Mouse (Mus musculus) CH12.LX (cell line): ENCODE data around the gene Trpv4. TPM values are rescaled to one million over a fixed set of nuclear protein-coding genes. Genes with fewer than 3 reads are reported as not detected.

ENCODE experiments used
- DNase-seq: peaks from one replicate; pipeline ENCODE4 v3.0.0-alpha.2; 2013; ENCODE audit errors: extremely low read depth
- H3K27ac ChIP-seq: 2 replicates; pipeline ENCODE4 v1.5.1; 2012; ENCODE audit warnings: low read depth, mild to moderate bottlenecking, control low read depth, moderate library complexity; ENCODE audit not compliant: insufficient read depth
- H3K27me3 ChIP-seq: replicated peaks from 2 replicates; pipeline ENCODE3; 2012; ENCODE audit warnings: inconsistent platforms
- H3K36me3 ChIP-seq, 2 experiments: replicated peaks in 1 of 2; 2 replicates each; pipeline versions ENCODE3 to v1.6.1; 2012; ENCODE audit warnings: inconsistent platforms in 1 of 2, low read length in 1 of 2, mild to moderate bottlenecking in 1 of 2, mixed read lengths in 1 of 2, moderate library complexity in 1 of 2; ENCODE audit not compliant: control insufficient read depth in 1 of 2, insufficient read depth in 1 of 2
- H3K4me1 ChIP-seq, 2 experiments: 2 replicates each; pipeline ENCODE4 v1.6.1; 2012; ENCODE audit warnings: inconsistent platforms in 1 of 2, moderate library complexity in 1 of 2; ENCODE audit not compliant: insufficient read depth in 2 of 2, control insufficient read depth in 1 of 2
- H3K4me2 ChIP-seq: 2 replicates; pipeline ENCODE4 v1.6.1; 2012; ENCODE audit warnings: low read depth, mild to moderate bottlenecking, control low read depth; ENCODE audit not compliant: poor library complexity, insufficient read depth, severe bottlenecking
- H3K4me3 ChIP-seq, 3 experiments: fragments of 150-350 bp in 1 of 3; sonication (generic) in 1 of 3; replicated peaks in 1 of 3; 2 replicates each; pipeline versions ENCODE3 to v1.5.1; 2011 to 2012; ENCODE audit warnings: low read depth in 2 of 3, low read length in 2 of 3, mild to moderate bottlenecking in 2 of 3, moderate library complexity in 2 of 3, control low read depth in 1 of 3, improper control_type of control experiment in 1 of 3, inconsistent platforms in 1 of 3, mixed read lengths in 1 of 3; ENCODE audit not compliant: poor library complexity in 1 of 3
- H3K79me2 ChIP-seq: replicated peaks from 2 replicates; pipeline ENCODE4 v1.6.1; 2012; ENCODE audit warnings: mild to moderate bottlenecking, moderate library complexity; ENCODE audit not compliant: control insufficient read depth, poor library complexity, insufficient read depth, severe bottlenecking; ENCODE audit errors: extremely low read depth
- H3K9ac ChIP-seq: 2 replicates; pipeline ENCODE4 v1.6.1; 2012; ENCODE audit warnings: low read depth, mild to moderate bottlenecking, control low read depth, moderate library complexity; ENCODE audit not compliant: insufficient read depth
- H3K9me3 ChIP-seq: replicated peaks from 2 replicates; pipeline ENCODE3; 2012; ENCODE audit warnings: low read length, inconsistent platforms, mixed read lengths
- BHLHE40 ChIP-seq: IDR thresholded peaks from 2 replicates; pipeline ENCODE4 v1.6.1; 2011; ENCODE audit warnings: mild to moderate bottlenecking, low read depth, low read length, improper control_type of control experiment
- CHD2 ChIP-seq: IDR thresholded peaks from 2 replicates; pipeline ENCODE4 v1.6.1; 2011; ENCODE audit warnings: low read length, improper control_type of control experiment
- CTCF ChIP-seq, 2 experiments: IDR thresholded peaks in 1 of 2; conservative IDR thresholded peaks in 1 of 2; 2 replicates each; pipeline ENCODE4 v1.5.1; 2011 to 2012; ENCODE audit warnings: low read depth in 2 of 2, low read length in 2 of 2, improper control_type of control experiment in 1 of 2, inconsistent platforms in 1 of 2, mild to moderate bottlenecking in 1 of 2, moderate library complexity in 1 of 2
- ELF1 ChIP-seq: IDR thresholded peaks from 2 replicates; pipeline ENCODE4 v1.6.1; 2014; ENCODE audit warnings: low read depth, mild to moderate bottlenecking, inconsistent platforms, low read length, improper control_type of control experiment
- ETS1 ChIP-seq: conservative IDR thresholded peaks from 2 replicates; pipeline ENCODE4 v1.6.1; 2012; ENCODE audit warnings: low read depth, mild to moderate bottlenecking, inconsistent platforms, low read length, improper control_type of control experiment, moderate library complexity
- GABPA ChIP-seq: IDR thresholded peaks from 2 replicates; pipeline ENCODE4 v1.6.1; 2012; ENCODE audit warnings: low read depth, low read length, improper control_type of control experiment, inconsistent platforms; ENCODE audit not compliant: insufficient replicate concordance
- KAT2A ChIP-seq: IDR thresholded peaks from 2 replicates; pipeline ENCODE4 v1.6.1; 2012; ENCODE audit warnings: low read length, improper control_type of control experiment, inconsistent platforms; ENCODE audit not compliant: insufficient replicate concordance
- MXI1 ChIP-seq: IDR thresholded peaks from 2 replicates; pipeline ENCODE4 v1.6.1; 2011; ENCODE audit warnings: mild to moderate bottlenecking, low read depth, low read length, improper control_type of control experiment
- NRF1 ChIP-seq: IDR thresholded peaks from 2 replicates; pipeline ENCODE4 v1.6.1; 2014; ENCODE audit warnings: low read depth, mild to moderate bottlenecking, inconsistent platforms, low read length, improper control_type of control experiment, moderate library complexity
- PAX5 ChIP-seq: IDR thresholded peaks from 2 replicates; pipeline ENCODE4 v1.6.1; 2012; ENCODE audit warnings: low read length, inconsistent platforms, mixed read lengths
- POLR2A ChIP-seq: IDR thresholded peaks from 2 replicates; pipeline ENCODE4 v1.6.1; 2011; ENCODE audit warnings: low read depth, mild to moderate bottlenecking, improper control_type of control experiment, low read length
- RAD21 ChIP-seq: IDR thresholded peaks from 2 replicates; pipeline ENCODE4 v1.6.1; 2011; ENCODE audit warnings: low read depth, mild to moderate bottlenecking, low read length, improper control_type of control experiment, moderate library complexity
- RCOR1 ChIP-seq: conservative IDR thresholded peaks from 2 replicates; pipeline ENCODE4 v1.6.1; 2012; ENCODE audit warnings: low read depth, mild to moderate bottlenecking, inconsistent platforms, low read length, improper control_type of control experiment
- SMC3 ChIP-seq: IDR thresholded peaks from 2 replicates; pipeline ENCODE4 v1.6.1; 2011; ENCODE audit warnings: low read depth, low read length, improper control_type of control experiment
- TBP ChIP-seq: conservative IDR thresholded peaks from 2 replicates; pipeline ENCODE4 v1.6.1; 2011; ENCODE audit warnings: low read depth, low read length, improper control_type of control experiment
- USF1 ChIP-seq: IDR thresholded peaks from 2 replicates; pipeline ENCODE4 v1.6.1; 2014; ENCODE audit warnings: low read depth, mild to moderate bottlenecking, inconsistent platforms, low read length, improper control_type of control experiment
- USF2 ChIP-seq: conservative IDR thresholded peaks from 2 replicates; pipeline ENCODE4 v1.6.1; 2011; ENCODE audit warnings: low read depth, low read length, improper control_type of control experiment
- dilution Hi-C: fragments of 300-500 bp; cut with MboI; formaldehyde crosslinking; loops from 2 replicates; pipeline ENCODE4 v1.14.3; 2020; ENCODE audit warnings: low sequenced_read_pairs; ENCODE audit not compliant: extremely low pct_unique_long_range_greater_than_20kb, extremely low pct_ligation_motif_present
- in situ Hi-C: fragments of 300-500 bp; cut with MboI; formaldehyde crosslinking; loops from 3 replicates; pipeline ENCODE4 v1.14.3; 2019; ENCODE audit warnings: low sequenced_read_pairs, low pct_ligation_motif_present, low pct_unique_long_range_greater_than_20kb, mixed read lengths
- polyA plus RNA-seq: library from polyadenylated mRNA; unstranded; fragments of >175 nt; gene quantifications from 2 replicates; pipeline ENCODE4 v1.2.1, GENCODE M21; 2012; ENCODE audit warnings: low read depth; ENCODE audit not compliant: insufficient read length
- total RNA-seq, 2 experiments: library from RNA; depleted of rRNA; stranded (reverse); fragments of 300-350 nt in 1 of 2; fragments of >200 nt in 1 of 2; gene quantifications; 2 replicates each; pipeline ENCODE4 v1.2.3; 2012 to 2014

The Trpv4 gene
- total and polyA plus RNA-seq, 3 experiments: 0.24 TPM; not detected in 2

GRCm38 (mm10) chr5:114604781-114605290 is 53.4 kb downstream of the Trpv4 start:
- Histone ChIP-seq H3K9ac (no peak overlapping the region), H3K27ac (no peak overlapping the region), H3K4me1 (peaks cover 3 to 22% of the 10 kb centered on the region in 2 experiments; a peak in 3 of 4 replicates), H3K79me2 (no peaks in the 10 kb centered on the region), H3K36me3 (no peaks in the 10 kb centered on the region), H3K4me3 (no peak overlapping the region), H3K9me3 (no peaks in the 10 kb centered on the region), H3K27me3 (peaks cover 27% of the 10 kb centered on the region), H3K4me2 (no peak overlapping the region)
- in situ Hi-C loops (no loop called here), dilution Hi-C loops (no loop called here)
- no peak for TF ChIP-seq RCOR1
- TF ChIP-seq CTCF (conservative IDR thresholded peaks at IDR 0.05 in 1 of 2, IDR thresholded peaks at IDR 0.05 in 1 of 2; ENCODE audit: low read depth in 2 of 2, low read length in 2 of 2): peak; percentile 35 to 66; a peak in 3 of 4 replicates
- TF ChIP-seq KAT2A: no peak
- TF ChIP-seq BHLHE40: no peak
- TF ChIP-seq POLR2A: no peak
- TF ChIP-seq PAX5: no peak
- no peak for TF ChIP-seq TBP
- no peak for TF ChIP-seq ETS1
- peak; percentile 21 for TF ChIP-seq RAD21
- TF ChIP-seq USF1: no peak
- TF ChIP-seq SMC3: peak; percentile 37
- TF ChIP-seq NRF1: no peak
- no peak for DNase-seq

GRCm38 (mm10) chr5:114603975-114604374 is 54.2 kb downstream of the Trpv4 start:
- no peak overlapping the region for H3K4me3 ChIP-seq
- H3K27ac ChIP-seq: no peak overlapping the region
- no peaks in the 10 kb centered on the region for H3K79me2 ChIP-seq
- H3K4me1 ChIP-seq: peaks cover 3 to 22% of the 10 kb centered on the region in 2 experiments; a peak in 3 of 4 replicates
- in situ Hi-C loops: no loop called here
- dilution Hi-C loops: no loop called here
- peaks cover 18% of the 10 kb centered on the region for H3K27me3 ChIP-seq
- DNase-seq: no peak
- H3K9me3 ChIP-seq: no peaks in the 10 kb centered on the region
- H3K4me2 ChIP-seq: no peak overlapping the region
- TF ChIP-seq CTCF (conservative IDR thresholded peaks at IDR 0.05 in 1 of 2, IDR thresholded peaks at IDR 0.05 in 1 of 2; ENCODE audit: low read depth in 2 of 2, low read length in 2 of 2) (peak; percentile 22 to 50; a peak in 3 of 4 replicates), CHD2 (no peak)
- H3K9ac ChIP-seq: no peak overlapping the region
- H3K36me3 ChIP-seq: no peaks in the 10 kb centered on the region

- no peak overlapping the region for H3K4me2 ChIP-seq
- peaks cover 7% of the 10 kb centered on the region for H3K27me3 ChIP-seq
- no peak overlapping the region for H3K27ac ChIP-seq
- in situ Hi-C loops: no loop called here
- H3K4me3 ChIP-seq: no peak overlapping the region
- no peak for DNase-seq
- no peak for TF ChIP-seq ETS1
- TF ChIP-seq ELF1: no peak
- no peak for TF ChIP-seq MXI1
- TF ChIP-seq GABPA: no peak
- no peak for TF ChIP-seq USF2
- no peak overlapping the region for H3K9ac ChIP-seq
- no peaks in the 10 kb centered on the region for H3K79me2 ChIP-seq
- dilution Hi-C loops: no loop called here
- no peaks in the 10 kb centered on the region for H3K36me3 ChIP-seq
- H3K9me3 ChIP-seq: no peaks in the 10 kb centered on the region
- peaks cover 7 to 37% of the 10 kb centered on the region in 2 experiments; a peak in 3 of 4 replicates for H3K4me1 ChIP-seq
These were observed 56.2 kb downstream of the Trpv4 start for GRCm38 (mm10) chr5:114602012-114602411.
